Mouse (Mus musculus) cortical plate, adult 2 months (tissue): Measurements from ENCODE around the gene Abcc6.

Experiments used
- CTCF ChIP-seq: fragments of 200-500 bp; IDR thresholded peaks from 2 replicates; pipeline ENCODE4 v1.5.1; 2011; ENCODE audit warnings: mild to moderate bottlenecking, control low read depth, low read length; ENCODE audit not compliant: insufficient read depth; ENCODE audit errors: extremely low read depth
- POLR2A ChIP-seq: fragments of 200-500 bp; IDR thresholded peaks from 2 replicates; pipeline ENCODE4 v1.6.1; 2011; ENCODE audit warnings: mild to moderate bottlenecking, low read length, control low read depth; ENCODE audit not compliant: insufficient read depth; ENCODE audit errors: extremely low read depth

DNA sequence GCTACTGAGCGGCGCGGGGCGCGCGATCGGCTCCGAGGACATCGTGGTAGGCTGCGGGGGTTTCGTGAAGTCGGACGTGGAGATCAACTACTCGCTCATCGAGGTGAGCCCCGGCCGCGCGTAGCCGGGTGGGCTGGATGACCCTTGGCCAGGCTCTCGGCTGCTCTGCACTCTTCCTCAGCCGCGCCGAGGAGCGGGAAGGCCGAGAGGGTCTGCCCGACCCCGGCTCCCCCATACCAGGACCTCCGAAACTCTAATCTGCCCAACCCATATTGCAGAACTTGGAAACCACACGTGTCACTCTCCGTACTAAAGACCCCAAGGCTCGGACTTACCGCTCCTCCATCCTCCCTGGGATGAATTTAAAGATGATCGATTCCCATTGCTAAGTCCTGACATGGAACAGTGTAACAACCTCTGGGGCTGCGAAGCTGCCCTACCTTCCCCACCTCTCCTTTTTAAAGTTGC is 3.8 kb upstream of the Abcc6 start:
- TF ChIP-seq CTCF (no peak), POLR2A (no peak)
